Mouse (Mus musculus): ENCODE measurements around the gene C1ql3.

- TF ChIP-seq TAL1 (IDR thresholded peaks at IDR 0.05; ENCODE audit: low read length) (no peak), GATA1 (IDR thresholded peaks at IDR 0.05; ENCODE audit: low read length) (no peak)
These were observed 2.2 kb downstream of the C1ql3 start for GRCm38 (mm10) chr2:13009261-13009972.
